Mouse (Mus musculus) CD4-positive, CD25-positive, alpha-beta regulatory T cell, adult 2 months (primary cell): ENCODE data around the gene Agk.

Experiments
- DNase-seq: peaks from one replicate; pipeline ENCODE4 v3.0.0-alpha.2; 2012; ENCODE audit warnings: low read depth, low spot score

Agk gene

DNA sequence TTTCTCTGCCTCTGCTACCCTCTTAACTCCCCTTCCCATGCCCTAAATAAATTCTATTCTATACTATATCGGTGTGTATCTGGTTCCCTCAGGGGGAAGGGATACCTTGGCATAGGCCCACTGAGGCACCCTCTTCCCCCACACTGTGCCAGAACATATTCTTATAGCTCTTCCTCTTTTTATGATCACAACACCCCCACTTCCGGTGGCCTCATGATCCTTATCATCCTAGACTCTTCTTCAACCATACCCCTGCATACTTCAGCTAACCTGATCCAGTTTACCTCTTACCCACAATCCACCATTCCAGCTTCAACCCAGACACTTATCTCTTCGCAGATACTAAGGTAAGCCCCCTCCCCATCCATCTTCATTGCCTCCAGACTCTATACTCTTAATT, 86.1 kb downstream of the Agk start:
- no peak for DNase-seq

DNA sequence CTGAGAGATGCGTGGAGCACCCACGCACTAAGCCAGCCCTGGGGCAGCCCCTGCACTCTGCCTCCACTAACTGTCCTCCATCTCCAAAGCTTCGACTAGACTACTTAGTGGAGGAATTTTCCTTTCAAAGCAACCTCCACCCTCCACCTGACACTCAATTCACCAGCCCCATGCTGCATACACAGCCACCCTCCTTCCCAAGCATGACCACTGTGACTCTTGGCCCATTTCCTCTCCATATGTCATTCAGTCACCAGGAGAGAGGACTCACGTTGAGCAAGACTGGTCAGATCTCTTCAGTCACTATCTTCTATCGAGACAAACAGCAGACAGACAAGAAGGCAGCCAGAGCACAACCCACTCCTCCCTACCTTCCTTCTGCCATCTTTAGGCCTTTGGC, 88.1 kb downstream of the Agk start:
- no peak for DNase-seq

DNA sequence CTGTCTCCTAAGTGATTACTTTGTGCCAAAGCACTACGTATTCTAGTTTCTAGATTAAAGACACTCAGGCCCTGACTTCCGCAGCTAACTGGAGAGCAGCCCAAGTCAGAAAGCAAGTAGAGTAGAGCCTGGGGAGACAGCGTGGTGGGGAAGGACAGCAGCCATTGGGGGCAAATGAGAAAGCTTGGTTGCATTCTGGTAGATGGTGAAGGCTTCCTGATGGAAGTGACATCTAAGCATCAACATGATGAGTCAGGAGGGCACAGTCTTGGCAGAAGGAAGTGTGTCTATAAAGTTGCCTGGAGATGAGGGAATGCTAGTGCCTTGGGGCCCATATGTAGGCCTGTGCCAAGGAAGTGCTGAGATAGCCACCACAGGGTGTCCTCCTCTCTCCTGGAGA, 88.6 kb downstream of the Agk start:
- no peak for DNase-seq

DNA sequence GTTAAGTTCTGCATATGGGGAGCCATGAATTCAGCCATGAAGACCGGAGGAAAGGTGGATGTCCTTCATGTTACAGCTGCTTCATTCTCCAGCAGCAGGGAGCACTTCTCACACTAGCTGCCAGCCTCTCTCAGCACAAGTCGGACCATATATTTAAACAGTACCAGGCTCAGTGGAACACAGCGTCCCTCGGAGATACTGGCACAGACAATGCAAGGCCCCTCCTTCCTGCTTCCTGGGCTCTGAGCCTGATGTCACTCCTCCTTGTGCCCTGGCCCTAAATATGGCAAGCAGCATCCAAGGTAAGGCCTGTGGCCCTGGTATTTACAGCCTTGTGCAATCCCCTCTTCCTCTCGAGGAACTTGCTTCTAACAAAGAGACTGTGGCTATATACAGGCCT, 90.8 kb downstream of the Agk start:
- no peak for DNase-seq

DNA sequence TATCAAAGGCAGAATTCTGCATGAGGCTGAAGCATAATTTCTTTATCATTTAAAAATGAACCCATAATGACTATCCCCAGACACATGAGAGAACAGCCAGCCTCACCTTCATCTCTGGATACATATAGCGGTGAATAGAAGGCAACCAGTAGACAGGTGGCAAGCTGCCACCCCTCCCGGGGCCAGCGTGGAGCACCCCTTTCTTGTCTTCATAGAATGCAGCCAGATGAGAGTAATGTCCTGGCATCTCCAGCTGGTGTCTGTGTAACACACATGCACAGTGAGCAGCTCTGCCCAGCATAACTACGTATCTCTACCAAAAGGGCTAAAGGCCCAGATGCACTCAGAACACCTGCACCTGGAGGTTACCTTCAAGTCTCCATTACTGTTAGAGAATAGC, 93.4 kb downstream of the Agk start:
- DNase-seq: no peak

DNA sequence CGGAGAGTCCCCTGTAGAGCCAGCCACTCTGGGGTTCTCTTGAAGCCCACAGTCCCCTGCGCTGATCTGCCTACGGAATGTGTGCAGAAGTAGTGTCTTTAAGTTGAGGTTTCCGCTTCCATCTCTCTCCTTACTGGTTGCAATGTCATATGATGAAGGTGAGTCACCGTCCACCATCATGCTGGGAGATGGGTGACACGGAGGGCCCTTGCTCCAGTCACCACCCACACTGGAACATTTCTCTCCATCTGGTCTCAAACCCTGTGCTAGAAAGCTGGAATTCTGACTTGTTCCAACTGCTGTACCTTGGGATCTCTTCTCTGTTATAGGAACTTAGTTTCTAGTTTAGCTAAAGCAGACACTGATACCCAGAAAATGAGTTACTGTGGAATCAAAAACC, 96.1 kb downstream of the Agk start:
- DNase-seq: no peak

DNA sequence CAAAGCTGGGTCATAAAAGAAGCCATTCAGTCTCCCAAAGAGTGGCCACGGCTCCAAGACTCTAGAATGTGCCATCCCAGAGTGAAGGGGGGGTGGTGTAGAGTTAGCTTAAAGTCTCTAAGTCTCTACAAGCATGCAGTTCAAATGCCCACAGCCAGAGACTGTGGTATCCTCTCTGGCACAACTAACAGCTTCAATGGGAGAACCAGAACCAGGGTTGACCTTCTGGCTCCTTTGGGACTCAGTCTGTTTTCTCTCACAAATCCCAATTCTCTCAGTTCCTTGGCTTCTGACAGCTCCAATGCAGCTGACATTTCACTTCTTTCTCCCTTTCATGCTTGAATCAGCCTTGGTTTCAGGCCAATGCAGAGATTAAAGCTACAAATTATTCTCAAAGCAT, 98.0 kb downstream of the Agk start:
- DNase-seq: no peak

DNA sequence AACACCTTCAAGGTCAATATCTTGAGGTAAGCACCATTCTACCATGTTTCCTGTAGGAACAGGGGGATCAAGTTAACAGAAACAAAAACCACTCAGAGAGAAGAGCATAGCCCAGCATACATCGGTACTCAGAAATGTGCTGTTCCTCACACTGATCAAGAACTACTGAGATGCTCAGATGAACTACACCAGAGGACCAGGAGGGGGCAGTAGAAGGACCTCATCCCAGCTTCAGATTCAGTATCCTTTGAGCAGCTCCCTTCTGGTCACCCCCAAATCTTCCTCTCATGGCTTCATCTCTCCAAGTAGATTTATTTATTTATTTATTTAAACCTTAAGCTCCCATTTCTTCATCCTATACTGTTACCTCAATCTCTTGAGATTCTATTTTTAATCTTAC, 98.8 kb downstream of the Agk start:
- DNase-seq: peak; percentile 84

DNA sequence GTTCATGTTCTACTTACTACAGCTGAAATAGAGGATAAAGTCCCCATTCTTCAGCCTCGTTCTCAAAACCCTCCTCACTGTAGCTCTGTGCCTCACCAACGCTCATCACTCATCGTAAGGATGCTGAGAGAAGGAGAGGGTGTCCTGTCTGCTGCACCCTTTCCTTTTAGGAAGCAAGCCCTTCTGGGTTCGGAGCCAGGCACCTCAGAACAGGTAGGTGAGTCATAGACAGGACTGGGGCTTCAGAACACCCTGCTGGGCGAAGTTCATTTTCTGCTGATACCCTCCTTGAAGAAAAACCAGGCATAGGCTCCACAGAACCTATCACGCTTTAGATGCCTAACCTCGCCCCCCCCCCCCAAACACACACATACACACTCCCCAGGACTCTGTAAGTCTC, 102.5 kb downstream of the Agk start:
- no peak for DNase-seq

DNA sequence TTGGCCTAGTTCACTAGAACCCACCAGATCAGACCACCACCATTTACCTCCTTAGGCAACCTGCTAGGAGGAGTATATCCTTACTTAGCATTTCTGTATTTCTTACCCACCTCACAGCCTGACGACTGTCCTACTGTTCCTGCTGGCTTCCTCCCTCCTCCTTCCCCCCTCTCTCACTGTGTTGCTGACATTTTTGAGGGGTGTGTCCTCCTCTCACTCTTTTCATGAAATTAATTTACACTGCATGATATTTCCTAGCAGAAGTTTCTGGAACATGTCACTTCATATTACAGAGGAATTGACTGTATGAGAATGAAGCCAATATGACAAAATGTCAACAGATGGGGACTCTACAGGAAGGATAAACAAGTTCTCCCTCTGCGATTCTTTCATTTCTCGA, 103.7 kb downstream of the Agk start:
- DNase-seq: no peak

DNA sequence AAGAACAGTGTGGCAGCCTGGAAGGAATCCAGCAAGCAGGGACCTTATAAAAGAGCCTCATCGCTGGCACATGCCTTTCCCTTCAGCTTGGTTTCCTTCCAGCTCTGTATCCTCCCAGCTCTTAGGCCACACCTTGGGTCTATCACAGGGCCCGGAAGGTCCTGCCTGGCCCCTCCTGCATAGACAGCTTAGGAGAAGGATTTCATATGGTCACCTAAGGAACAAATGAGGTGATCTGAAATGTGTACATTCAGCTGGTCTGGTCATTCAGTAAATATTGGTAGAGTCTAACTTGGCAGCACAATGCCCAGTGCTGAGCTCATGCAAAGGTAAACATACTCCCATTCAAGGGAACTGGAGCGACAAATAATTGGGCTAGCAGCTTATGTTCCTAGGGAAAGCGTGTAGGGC, 104.6 kb downstream of the Agk start:
- no peak for DNase-seq

DNA sequence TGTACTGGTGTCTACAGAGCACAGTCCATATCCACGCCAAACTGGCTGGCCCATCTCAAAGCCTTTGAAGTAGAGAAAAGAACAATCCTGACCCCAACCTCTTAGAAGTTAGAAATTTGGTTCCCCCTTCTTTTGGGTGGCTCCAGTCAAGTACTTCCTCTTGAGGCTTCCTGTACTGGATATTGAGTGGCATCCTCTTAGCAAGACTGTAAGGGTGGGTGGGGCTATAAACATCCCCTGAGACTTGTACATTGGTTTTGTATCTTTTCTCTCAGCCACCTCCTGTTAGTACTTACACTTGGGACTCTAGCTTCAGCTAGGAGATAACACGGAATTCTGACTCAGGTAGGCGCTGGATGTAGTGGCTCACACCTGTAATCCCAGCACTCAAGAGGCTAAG, 105.3 kb downstream of the Agk start:
- peak; percentile 31 for DNase-seq

DNA sequence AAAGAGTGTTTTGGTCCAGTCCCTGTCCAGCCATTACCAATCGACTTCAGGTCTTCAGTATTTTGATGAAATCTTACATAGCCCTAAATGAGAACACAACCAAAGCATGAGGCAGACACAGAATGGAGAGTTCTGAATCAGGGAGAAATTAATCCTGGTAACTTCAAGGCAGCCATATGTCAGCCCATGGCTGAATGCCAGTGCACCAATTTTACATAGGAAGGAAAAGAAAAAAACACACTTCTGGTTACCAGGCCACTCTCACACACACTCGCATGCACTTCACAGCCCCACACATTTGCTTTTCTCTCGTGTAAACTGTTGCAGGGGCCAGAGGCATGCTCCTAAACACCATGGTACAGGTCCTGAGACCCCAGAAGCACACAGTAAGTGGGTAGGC, 105.9 kb downstream of the Agk start:
- no peak for DNase-seq

DNA sequence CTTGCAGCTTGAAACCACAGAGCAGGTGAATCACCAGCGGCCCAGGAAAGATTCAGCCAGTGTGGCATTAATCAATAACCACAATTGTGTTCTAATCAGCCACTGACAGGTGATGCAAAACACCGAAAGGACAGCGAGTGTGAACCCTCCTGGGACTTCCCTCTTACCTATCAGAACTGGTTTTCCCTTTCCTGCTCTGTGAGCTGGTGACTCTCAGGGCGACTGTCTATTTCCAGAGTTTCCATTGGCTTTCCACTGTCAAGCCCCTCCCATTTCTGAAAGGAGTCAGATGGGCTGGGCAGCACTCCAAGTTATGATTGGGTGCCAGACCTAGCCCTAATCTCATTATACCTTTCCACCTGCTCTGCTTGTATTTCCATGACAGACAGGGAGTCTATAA, 106.4 kb downstream of the Agk start:
- no peak for DNase-seq

DNA sequence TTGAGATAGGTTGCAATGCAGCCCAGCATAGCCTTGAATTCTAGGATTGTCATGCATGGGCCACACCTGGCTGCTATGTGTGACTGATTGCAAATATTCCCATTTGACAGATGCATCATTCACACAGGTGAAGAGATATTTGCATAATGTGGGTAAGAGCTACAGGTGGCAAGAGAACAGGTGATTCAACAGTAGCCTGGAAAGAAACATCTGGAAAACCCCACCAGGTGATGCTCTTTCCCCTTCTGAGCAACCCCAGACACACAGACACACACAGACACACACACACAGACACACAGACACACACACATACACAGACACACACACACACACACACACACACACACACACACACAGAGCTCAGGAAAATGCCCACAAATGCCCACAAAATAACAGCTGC, 106.8 kb downstream of the Agk start:
- DNase-seq: no peak

DNA sequence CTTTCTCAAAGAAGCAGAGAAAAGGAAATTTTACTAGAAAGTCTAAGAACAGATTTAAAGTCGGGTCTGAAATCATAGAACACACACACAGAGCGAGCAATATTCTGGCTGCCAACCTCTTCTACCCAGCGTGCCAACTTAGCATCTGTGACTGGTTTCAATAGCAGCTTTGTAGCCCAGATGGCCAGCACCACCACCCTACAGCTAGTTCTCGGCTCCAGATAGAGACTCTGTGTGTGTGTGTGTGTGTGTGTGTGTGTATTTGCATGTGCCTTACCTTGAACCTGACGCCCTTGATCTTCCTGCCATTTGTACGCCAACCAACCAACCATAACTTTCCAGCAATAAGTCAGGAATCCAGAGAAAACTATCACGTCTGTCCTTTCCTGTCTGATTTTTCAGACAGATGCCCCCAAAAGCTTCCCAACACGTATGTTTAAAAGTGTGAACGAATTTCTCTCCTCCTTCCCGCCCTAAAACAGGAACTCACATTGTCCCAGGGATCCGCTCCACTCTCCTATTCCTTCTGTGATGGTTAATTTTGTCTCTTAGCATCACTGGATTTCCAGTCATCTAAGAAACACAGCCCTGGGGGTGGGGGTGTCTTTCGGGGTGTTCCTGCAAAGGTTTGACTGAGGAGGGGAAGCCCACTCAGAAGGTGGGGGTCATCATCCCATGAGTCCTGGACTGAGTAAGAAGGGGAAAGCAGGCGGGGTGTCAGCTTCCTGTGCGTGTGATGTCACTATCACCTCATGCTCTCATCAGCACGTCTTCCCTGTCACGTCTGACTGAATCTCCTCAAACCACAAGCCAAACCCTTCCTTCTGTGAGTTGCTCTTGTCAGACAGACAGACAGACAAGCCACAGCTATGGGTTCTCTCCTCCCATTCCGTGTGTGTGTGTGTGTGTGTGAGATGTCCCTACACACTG, 107.6 kb downstream of the Agk start:
- peak; percentile 34 for DNase-seq

DNA sequence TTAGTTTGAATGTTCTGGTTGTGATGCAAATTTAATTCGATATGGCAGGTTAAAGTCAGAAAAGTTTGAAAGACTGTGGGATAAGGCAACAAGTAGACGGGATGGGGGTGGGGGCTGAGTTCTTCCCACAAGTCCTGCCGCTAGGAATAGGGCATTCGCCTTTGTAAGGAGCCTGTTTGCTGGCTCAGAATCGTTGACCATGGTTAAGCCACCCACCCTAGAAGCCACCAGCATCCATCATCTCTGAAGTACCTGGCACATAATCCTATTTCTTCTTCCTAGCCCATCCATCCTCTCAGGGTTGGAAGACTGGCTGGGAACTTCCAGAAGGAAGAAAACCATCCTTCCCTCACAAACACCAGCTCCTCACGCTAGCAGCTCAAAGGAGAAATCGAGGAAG, 109.7 kb downstream of the Agk start:
- DNase-seq: no peak

DNA sequence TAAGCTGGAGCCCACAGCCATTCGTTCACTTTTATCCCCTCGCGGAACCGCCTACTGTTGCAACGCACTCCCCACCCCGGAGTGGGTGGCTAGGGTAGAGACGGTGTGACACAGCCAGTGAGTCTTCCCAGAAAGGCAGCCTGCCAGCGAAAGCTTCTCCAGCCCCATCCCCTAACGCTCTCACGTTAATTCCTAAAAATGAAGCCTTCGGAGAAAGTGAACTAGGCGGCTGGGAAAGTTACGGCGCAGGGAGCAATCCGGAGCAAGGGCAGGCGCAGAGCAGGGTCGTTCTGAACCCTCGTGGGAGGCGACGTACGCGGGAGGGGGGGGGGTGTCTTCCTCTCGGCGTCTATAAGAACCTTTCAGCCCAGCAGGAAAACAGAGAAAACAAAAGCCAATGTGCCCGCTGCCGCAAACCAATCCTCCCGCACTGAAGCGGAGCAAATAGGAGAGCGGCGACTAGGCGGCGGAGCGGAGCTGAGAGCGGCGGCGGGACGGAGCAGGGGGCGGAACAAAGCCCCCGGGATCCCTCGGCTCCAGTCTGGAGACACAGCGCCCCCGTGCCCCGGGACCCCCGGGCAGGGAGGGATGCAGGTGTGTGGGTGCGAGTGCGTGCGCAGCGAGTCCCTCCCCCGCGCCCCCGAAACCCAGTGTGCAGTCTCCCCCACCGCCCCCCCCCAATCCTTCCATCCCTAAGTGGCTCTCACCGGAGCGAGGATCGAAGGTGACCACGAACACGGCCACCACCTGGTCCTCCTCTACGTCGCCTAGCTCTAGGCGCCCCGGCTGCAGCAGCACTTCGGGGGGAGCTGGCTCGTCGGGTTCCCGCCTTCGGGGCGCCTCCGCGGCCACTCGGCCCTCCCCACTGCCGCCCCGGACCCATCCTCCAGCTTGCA, 110.4 kb downstream of the Agk start:
- peak; percentile 60 for DNase-seq

DNA sequence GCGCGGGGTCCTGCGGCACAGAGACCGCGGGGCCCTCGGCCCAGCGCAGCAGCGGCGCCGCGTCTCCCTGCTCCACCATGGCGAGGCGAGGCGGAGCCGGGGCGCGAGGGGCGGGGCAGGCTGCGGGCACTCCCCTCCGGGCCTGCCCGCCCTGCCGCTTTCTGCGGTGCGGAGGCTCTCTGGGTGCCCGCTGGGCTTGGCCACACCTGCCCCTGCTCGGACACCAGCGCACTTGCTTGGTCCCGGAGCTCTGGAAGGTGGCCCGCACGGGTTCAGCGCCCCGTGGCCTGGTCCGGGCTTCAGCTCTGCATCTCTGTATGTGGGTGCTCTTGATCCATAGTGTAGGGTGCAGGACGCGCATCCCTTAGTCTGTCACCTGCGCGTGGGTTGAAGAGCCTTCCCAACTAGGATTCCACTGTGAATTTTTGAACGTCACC, 111.1 kb downstream of the Agk start, which contains the start of gene E330009J07Rik:
E330009J07Rik (minus strand) TSS at position 89 of the 437 bp plus-strand sequence.
- peak; percentile 87 for DNase-seq

DNA sequence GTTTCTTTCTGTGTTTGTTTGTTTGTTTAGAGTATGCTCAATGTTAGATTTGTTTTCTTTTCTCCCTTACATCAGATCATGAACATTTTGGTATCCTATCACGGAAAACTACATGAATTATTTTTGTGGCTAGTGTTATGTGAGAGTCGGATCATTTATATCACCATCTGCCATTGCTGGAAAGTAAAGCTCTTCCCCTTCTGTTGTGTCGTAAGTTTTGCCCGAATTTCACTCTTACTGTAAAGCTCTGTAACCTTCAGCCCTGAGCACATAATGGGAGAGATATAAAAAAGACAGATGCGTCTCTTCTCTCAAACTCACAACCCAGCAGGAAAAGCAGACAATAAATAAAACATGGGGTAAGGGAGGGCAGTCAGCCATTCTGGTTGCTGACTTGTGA, 114.0 kb downstream of the Agk start, which contains the start of gene Wee2:
Wee2 (plus strand) TSS at position 153 of the 400 bp plus-strand sequence.
- no peak for DNase-seq

DNA sequence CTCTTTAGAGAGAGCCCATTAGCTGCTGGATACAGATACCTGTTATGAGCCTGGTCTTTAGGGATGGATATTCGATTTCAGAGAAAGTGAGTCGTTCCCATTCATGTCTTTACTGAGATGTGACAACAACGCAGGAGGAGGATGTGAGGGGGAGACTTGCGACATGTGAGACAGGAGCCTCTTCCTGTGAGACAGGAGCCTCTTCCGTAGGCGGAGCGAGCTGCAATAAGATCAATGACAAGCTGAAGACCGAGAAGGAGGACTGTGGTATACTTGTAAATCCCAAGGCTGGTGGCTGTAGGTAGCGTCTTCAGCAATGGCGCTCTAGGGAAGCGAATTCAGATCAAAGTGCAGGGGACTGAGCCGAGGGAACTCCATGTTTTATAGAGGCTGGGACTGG, 114.8 kb downstream of the Agk start:
- peak; percentile 83 for DNase-seq

DNA sequence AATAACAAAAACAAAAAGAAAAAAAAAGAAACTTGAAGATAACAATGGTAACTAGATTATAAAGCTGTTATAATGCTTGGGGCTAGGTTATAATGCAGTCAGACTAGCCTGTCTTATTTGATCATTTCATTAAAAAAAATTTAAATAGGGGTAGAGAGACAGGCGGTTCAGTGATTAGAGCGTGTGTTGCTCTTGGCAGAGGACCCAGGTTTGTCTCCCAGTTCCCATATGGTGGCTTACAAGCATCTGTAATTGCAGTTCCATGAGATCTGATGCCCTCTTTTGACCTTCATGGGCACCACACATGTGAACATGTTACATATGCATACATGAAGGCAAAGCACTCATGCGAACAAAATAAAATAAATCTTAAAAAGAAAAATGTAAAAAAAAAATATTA, 116.3 kb downstream of the Agk start:
- DNase-seq: no peak
